Mouse (Mus musculus) myocyte (in vitro differentiated cells): ENCODE results near the gene Zfp870.

ENCODE experiments used
- E2F4 ChIP-seq: IDR thresholded peaks from one replicate; pipeline ENCODE4 v1.6.1; 2011; ENCODE audit warnings: mild to moderate bottlenecking, control low read depth, moderate library complexity; ENCODE audit not compliant: insufficient read depth
- MAX ChIP-seq: IDR thresholded peaks from one replicate; pipeline ENCODE4 v1.6.1; 2011; ENCODE audit warnings: low read depth, mild to moderate bottlenecking, control low read depth
- MYOD1 ChIP-seq, 3 experiments: IDR thresholded peaks; one replicate each; pipeline ENCODE4 v1.6.1; 2011; ENCODE audit warnings: control low read depth in 2 of 3, low read depth in 2 of 3, mild to moderate bottlenecking in 2 of 3, moderate library complexity in 1 of 3; ENCODE audit not compliant: insufficient read length in 2 of 3, control insufficient read depth in 1 of 3
- POLR2A ChIP-seq: IDR thresholded peaks from one replicate; pipeline ENCODE4 v1.6.1; 2011; ENCODE audit warnings: low read depth, mild to moderate bottlenecking, control low read depth, moderate library complexity; ENCODE audit not compliant: insufficient read length
- SRF ChIP-seq: IDR thresholded peaks from one replicate; pipeline ENCODE4 v1.6.1; 2011; ENCODE audit warnings: low read depth; ENCODE audit not compliant: control insufficient read depth, insufficient read length

DNA sequence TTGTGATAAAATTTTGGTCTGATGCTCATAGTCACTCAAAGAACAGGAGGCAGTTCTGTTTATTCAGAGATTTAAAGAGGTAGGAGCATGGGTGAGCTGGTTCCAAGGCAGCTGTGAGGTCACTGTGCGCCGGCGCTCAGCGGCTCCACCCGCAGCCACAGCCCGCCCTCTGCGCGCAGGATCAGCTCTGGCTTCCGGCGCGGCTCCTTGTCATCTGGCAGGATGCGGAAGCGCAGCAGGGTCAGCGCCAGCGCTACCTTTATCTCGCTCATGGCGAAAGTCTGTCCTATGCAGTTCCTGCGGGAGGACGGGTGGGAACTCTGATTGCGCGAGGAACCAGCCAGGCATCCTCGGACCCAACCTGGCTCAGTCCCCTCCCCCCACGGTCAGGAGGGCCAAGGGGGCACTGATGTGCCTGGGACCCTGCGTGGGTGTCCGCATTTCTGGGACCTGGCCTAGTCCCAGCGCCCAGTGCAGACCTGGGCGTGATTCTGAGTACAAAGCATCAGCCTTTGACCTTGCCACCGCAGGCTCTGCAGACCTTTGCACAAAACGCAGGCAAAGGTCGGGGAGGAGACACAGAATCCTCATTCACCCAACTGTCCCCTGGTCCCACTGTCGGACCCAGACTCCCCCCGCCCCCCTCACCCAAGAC, 33.3 kb upstream of the Zfp870 start:
- TF ChIP-seq POLR2A, result no peak
- no peak for TF ChIP-seq SRF
- no peak for TF ChIP-seq MAX
- TF ChIP-seq E2F4, result no peak
- TF ChIP-seq MYOD1 (IDR thresholded peaks at IDR 0.05; ENCODE audit: control insufficient read depth in 1 of 3, insufficient read length in 2 of 3, low read depth in 2 of 3), result no peak
